Mouse (Mus musculus): ENCODE measurements at regions not wholly inside any gene's neighbourhood (a gene's known extent, or its start where the extent isn't known, plus 50 kb on each side); places are given as distances from the start of the nearest gene placed in this dataset.

- H3K27me3 ChIP-seq (ENCODE audit: control insufficient read depth, insufficient read depth, low read length): no peaks in the 10 kb centered on the region
- ATAC-seq (ENCODE audit: insufficient read depth, low read depth) (no peak), DNase-seq (ENCODE audit: low spot score) (no peak)
- TF ChIP-seq EP300 (IDR thresholded peaks at IDR 0.05; ENCODE audit: low read depth): no peak
- TF ChIP-seq CTCF (IDR thresholded peaks at IDR 0.05; ENCODE audit: low read depth): no peak
- no peak overlapping the region for H3K4me3 ChIP-seq (ENCODE audit: low read depth, low read length)
- no peak overlapping the region for H3K27ac ChIP-seq (ENCODE audit: low read depth)
- H3K36me3 ChIP-seq (replicated peaks; ENCODE audit: control insufficient read depth, insufficient read depth, low read length): no peaks in the 10 kb centered on the region
- H3K4me1 ChIP-seq (ENCODE audit: control insufficient read depth, insufficient read depth): no peaks in the 10 kb centered on the region
- H3K9ac ChIP-seq (replicated peaks; ENCODE audit: low read depth, low read length): no peak overlapping the region
- H3K4me2 ChIP-seq (ENCODE audit: low read depth, low read length): no peak overlapping the region
- 97% methylated on average over 14 of the region's 14 CpGs for WGBS
- no peaks in the 10 kb centered on the region for H3K9me3 ChIP-seq (replicated peaks; ENCODE audit: control insufficient read depth, low read length)
Observed at GRCm38 (mm10) chr10:53442912-53443311, 63.2 kb upstream of the Cep85l start.

GRCm38 (mm10) chr10:53440251-53440650 lies 60.5 kb upstream of the Cep85l start:
- ATAC-seq (ENCODE audit: insufficient read depth, low read depth): no peak
- H3K9me3 ChIP-seq (replicated peaks; ENCODE audit: control insufficient read depth, low read length): no peaks in the 10 kb centered on the region
- no peak for TF ChIP-seq CTCF (IDR thresholded peaks at IDR 0.05; ENCODE audit: low read depth)
- no peak for TF ChIP-seq EP300 (IDR thresholded peaks at IDR 0.05; ENCODE audit: low read depth)
- no peak overlapping the region for H3K4me2 ChIP-seq (ENCODE audit: low read depth, low read length)
- no peaks in the 10 kb centered on the region for H3K27me3 ChIP-seq (ENCODE audit: control insufficient read depth, insufficient read depth, low read length)
- H3K27ac ChIP-seq (ENCODE audit: low read depth): no peak overlapping the region
- DNase-seq (ENCODE audit: low spot score): no peak
- peaks cover 12% of the 10 kb centered on the region for H3K4me1 ChIP-seq (ENCODE audit: control insufficient read depth, insufficient read depth)
- no peaks in the 10 kb centered on the region for H3K36me3 ChIP-seq (replicated peaks; ENCODE audit: control insufficient read depth, insufficient read depth, low read length)
- no peak overlapping the region for H3K4me3 ChIP-seq (ENCODE audit: low read depth, low read length)
- 78% methylated on average over 1 of the region's 1 CpGs for WGBS
- no peak overlapping the region for H3K9ac ChIP-seq (replicated peaks; ENCODE audit: low read depth, low read length)

GRCm38 (mm10) chr10:53438388-53438787 lies 58.6 kb upstream of the Cep85l start:
- 41% methylated on average over 4 of the region's 4 CpGs for WGBS
- no peaks in the 10 kb centered on the region for H3K9me3 ChIP-seq (replicated peaks; ENCODE audit: control insufficient read depth, low read length)
- H3K36me3 ChIP-seq (replicated peaks; ENCODE audit: control insufficient read depth, insufficient read depth, low read length): no peaks in the 10 kb centered on the region
- TF ChIP-seq EP300 (IDR thresholded peaks at IDR 0.05; ENCODE audit: low read depth): peak; percentile 49; the same call in 1 of the 2 replicates
- TF ChIP-seq CTCF (IDR thresholded peaks at IDR 0.05; ENCODE audit: low read depth): no peak
- DNase-seq (ENCODE audit: low spot score) (no peak), ATAC-seq (ENCODE audit: insufficient read depth, low read depth) (peak; percentile 12; the same call in 1 of the 2 replicates)
- H3K27me3 ChIP-seq (ENCODE audit: control insufficient read depth, insufficient read depth, low read length): no peaks in the 10 kb centered on the region
- H3K4me3 ChIP-seq (ENCODE audit: low read depth, low read length): no peak overlapping the region
- no peak overlapping the region for H3K9ac ChIP-seq (replicated peaks; ENCODE audit: low read depth, low read length)
- H3K4me2 ChIP-seq (ENCODE audit: low read depth, low read length): no peak overlapping the region
- H3K27ac ChIP-seq (ENCODE audit: low read depth): no peak overlapping the region; the same call in 1 of the 2 replicates
- H3K4me1 ChIP-seq (ENCODE audit: control insufficient read depth, insufficient read depth): peaks cover 18% of the 10 kb centered on the region

- Histone ChIP-seq H3K36me3 (replicated peaks; ENCODE audit: control insufficient read depth, insufficient read depth, low read length) (no peaks in the 10 kb centered on the region), H3K4me1 (ENCODE audit: control insufficient read depth, insufficient read depth) (peaks cover 18% of the 10 kb centered on the region), H3K4me3 (ENCODE audit: low read depth, low read length) (no peak overlapping the region), H3K4me2 (ENCODE audit: low read depth, low read length) (no peak overlapping the region), H3K9me3 (replicated peaks; ENCODE audit: control insufficient read depth, low read length) (no peaks in the 10 kb centered on the region), H3K9ac (replicated peaks; ENCODE audit: low read depth, low read length) (no peak overlapping the region), H3K27me3 (ENCODE audit: control insufficient read depth, insufficient read depth, low read length) (no peaks in the 10 kb centered on the region), H3K27ac (ENCODE audit: low read depth) (peak overlapping the region; percentile 43)
- no peak for DNase-seq (ENCODE audit: low spot score)
- ATAC-seq (ENCODE audit: insufficient read depth, low read depth): 0 out of 2 replicates have a peak, but pooled peaks have one; percentile 24
- no peak for TF ChIP-seq CTCF (IDR thresholded peaks at IDR 0.05; ENCODE audit: low read depth)
- peak; percentile 63; the same call in 1 of the 2 replicates for TF ChIP-seq EP300 (IDR thresholded peaks at IDR 0.05; ENCODE audit: low read depth)
- 78% methylated on average over 4 of the region's 4 CpGs for WGBS
Observed at GRCm38 (mm10) chr10:53437724-53438123, 58.0 kb upstream of the Cep85l start.

- no peak for ATAC-seq (ENCODE audit: insufficient read depth, low read depth)
- no peaks in the 10 kb centered on the region for H3K36me3 ChIP-seq (replicated peaks; ENCODE audit: control insufficient read depth, insufficient read depth, low read length)
- peak overlapping the region; percentile 74 for H3K27ac ChIP-seq (ENCODE audit: low read depth)
- no peaks in the 10 kb centered on the region for H3K27me3 ChIP-seq (ENCODE audit: control insufficient read depth, insufficient read depth, low read length)
- 79% methylated on average over 8 of the region's 8 CpGs for WGBS
- DNase-seq (ENCODE audit: low spot score): no peak
- TF ChIP-seq CTCF (IDR thresholded peaks at IDR 0.05; ENCODE audit: low read depth) (no peak), EP300 (IDR thresholded peaks at IDR 0.05; ENCODE audit: low read depth) (no peak)
- H3K4me2 ChIP-seq (ENCODE audit: low read depth, low read length): no peak overlapping the region
- H3K9me3 ChIP-seq (replicated peaks; ENCODE audit: control insufficient read depth, low read length): no peaks in the 10 kb centered on the region
- H3K9ac ChIP-seq (replicated peaks; ENCODE audit: low read depth, low read length): no peak overlapping the region
- H3K4me1 ChIP-seq (ENCODE audit: control insufficient read depth, insufficient read depth): peaks cover 21% of the 10 kb centered on the region
- H3K4me3 ChIP-seq (ENCODE audit: low read depth, low read length): no peak overlapping the region
Observed at GRCm38 (mm10) chr10:53436023-53436475, 56.3 kb upstream of the Cep85l start.
